Comparison of ENCODE assay signal across 23 mouse cellular contexts in the genomic region with DNA sequence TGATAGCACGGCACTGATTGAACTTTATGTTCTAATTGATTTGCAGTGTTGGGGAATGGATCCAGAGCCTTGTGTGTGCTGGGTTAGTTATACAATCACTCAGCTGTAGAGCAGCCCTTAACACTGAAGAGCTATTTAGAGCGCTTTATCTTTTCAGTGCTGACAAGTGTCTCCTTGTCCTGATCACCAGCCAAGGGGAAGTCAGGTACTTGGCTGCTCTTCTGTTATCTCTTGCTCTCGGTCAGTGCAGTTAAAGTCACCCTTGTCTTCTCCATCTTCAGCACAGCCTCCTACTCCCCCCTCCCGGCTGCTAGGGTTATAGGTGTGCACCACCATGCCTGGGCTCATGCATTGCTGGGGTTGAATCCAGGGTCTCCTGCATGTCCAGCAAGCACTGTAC. TPM values are rescaled to one million over a fixed set of nuclear protein-coding genes. Genes with fewer than 3 reads are reported as not detected.
DNase-seq lines count a peak whose midpoint lies in the region; ATAC-seq and TF ChIP-seq lines count a peak whose summit lies in the region.
"Had no signal": no experiment of that assay in that cellular context is flagged by ENCODE, and none has a peak within 500 bp of the region (broad histone marks: within the 10 kb centered on the region; RNA-seq: fewer than 3 reads in every experiment).

No protein-coding gene starts in this region.

- H3K4me3 ChIP-seq in heart, adult 2 months: no peak overlapping the region
- no peak overlapping the region for H3K4me3 ChIP-seq in heart, embryonic 16.5 days (ENCODE audit: low read length)
- H3K4me3 ChIP-seq: embryonic facial prominence, embryonic 13.5 days; forebrain, embryonic 12.5 days; gastrocnemius, adult 2 months; hindbrain, embryonic 10.5 days; intestine, embryonic 15.5 days had no signal

- TF ChIP-seq EP300 in heart, adult 2 months (IDR thresholded peaks at IDR 0.05; ENCODE audit: insufficient read depth, low read depth, low read length): 0 out of 2 replicates have a peak, but pooled peaks have one; percentile 44

- H3K9ac ChIP-seq in heart, adult 2 months (ENCODE audit: low read depth, low read length): no peak overlapping the region
- no peak overlapping the region for H3K9ac ChIP-seq in heart, embryonic 16.5 days (ENCODE audit: low read length)
- H3K9ac ChIP-seq: embryonic facial prominence, embryonic 13.5 days; forebrain, embryonic 12.5 days; hindbrain, embryonic 14.5 days; intestine, embryonic 15.5 days had no signal

- peaks cover 10% of the 10 kb centered on the region for H3K9me3 ChIP-seq in heart, embryonic 16.5 days (replicated peaks; ENCODE audit: control insufficient read depth, low read length)
- H3K9me3 ChIP-seq: embryonic facial prominence, embryonic 13.5 days; forebrain, embryonic 12.5 days; G1E; hindbrain, embryonic 10.5 days; intestine, embryonic 15.5 days had no signal

- H3K4me2 ChIP-seq in heart, embryonic 16.5 days (ENCODE audit: low read depth, low read length): no peak overlapping the region
- H3K4me2 ChIP-seq: embryonic facial prominence, embryonic 13.5 days; forebrain, embryonic 12.5 days; hindbrain, embryonic 14.5 days; intestine, embryonic 15.5 days had no signal

- WGBS in heart, adult 2 months: 52% methylated on average over 4 of the region's 4 CpGs
- WGBS in heart, embryonic 16.5 days: 26% methylated on average over 4 of the region's 4 CpGs

- H3K27me3 ChIP-seq in heart, adult 2 months (ENCODE audit: control insufficient read depth, insufficient read depth, low read length): no peaks in the 10 kb centered on the region
- H3K27me3 ChIP-seq in heart, embryonic 16.5 days (ENCODE audit: control insufficient read depth, insufficient read depth, low read length): peaks cover 60% of the 10 kb centered on the region
- H3K27me3 ChIP-seq: embryonic facial prominence, embryonic 13.5 days; forebrain, embryonic 12.5 days; intestine, embryonic 15.5 days had no signal

- H3K36me3 ChIP-seq in heart, adult 2 months (ENCODE audit: control insufficient read depth, insufficient read depth, low read length): no peaks in the 10 kb centered on the region
- H3K36me3 ChIP-seq in heart, embryonic 16.5 days (ENCODE audit: control insufficient read depth, insufficient read depth): no peaks in the 10 kb centered on the region
- H3K36me3 ChIP-seq: embryonic facial prominence, embryonic 13.5 days; forebrain, embryonic 12.5 days; G1E; hindbrain, embryonic 10.5 days; intestine, embryonic 15.5 days had no signal

- no peak overlapping the region for H3K27ac ChIP-seq in heart, adult 2 months
- H3K27ac ChIP-seq in heart, embryonic 16.5 days (ENCODE audit: low read length): no peak overlapping the region
- H3K27ac ChIP-seq: embryonic facial prominence, embryonic 13.5 days; forebrain, embryonic 12.5 days; gastrocnemius, adult 2 months; hindbrain, embryonic 10.5 days; hindbrain, embryonic 14.5 days; intestine, embryonic 15.5 days had no signal

- no peaks in the 10 kb centered on the region for H3K79me2 ChIP-seq in heart, adult 2 months (replicated peaks; ENCODE audit: control insufficient read depth, insufficient read depth, low read length)

- TF ChIP-seq POLR2A in heart, adult 2 months (IDR thresholded peaks at IDR 0.05; ENCODE audit: insufficient read depth, low read depth, low read length): no peak

- no peaks in the 10 kb centered on the region for H3K4me1 ChIP-seq in heart, adult 2 months (ENCODE audit: control insufficient read depth, insufficient read depth, low read length)
- peaks cover 4% of the 10 kb centered on the region for H3K4me1 ChIP-seq in heart, embryonic 16.5 days (ENCODE audit: control insufficient read depth, insufficient read depth, low read length)
- H3K4me1 ChIP-seq: embryonic facial prominence, embryonic 13.5 days; forebrain, embryonic 12.5 days; hindbrain, embryonic 10.5 days; intestine, embryonic 15.5 days had no signal

- TF ChIP-seq CTCF in heart, adult 2 months (IDR thresholded peaks at IDR 0.05): no peak

- peak in 1 of 2 experiments; percentile 51 for DNase-seq in heart, adult 2 months
- no peak for DNase-seq in heart, postnatal 25 days (ENCODE audit: low spot score)
- peak; percentile 44 for DNase-seq in brain, adult 2 months (ENCODE audit: low read depth, low spot score)
- DNase-seq in heart, adult 9 months (ENCODE audit: low spot score in 2 of 2): peak; percentile 41 to 44
- DNase-seq in cerebellum, postnatal 36 days: no peak
- DNase-seq in left cerebral cortex, postnatal 4 days: no peak
- no peak for DNase-seq in natural killer cell, adult 2 months (ENCODE audit: low spot score in 2 of 2)
- DNase-seq: adrenal gland, adult 8-10 months; adrenal gland, postnatal 36 days; cerebellum, adult 11-12 months; cerebellum, adult 9-10 months; cerebellum, postnatal 25 days; gastrocnemius, adult 2 months; gastrocnemius, postnatal 25 days; kidney, adult 18-20 months had no signal

- ATAC-seq in heart, embryonic 16.5 days (replicated peaks; ENCODE audit: extremely low read depth, insufficient read depth, low FRiP score): peak; percentile 78
- ATAC-seq: forebrain, embryonic 16.5 days; intestine, embryonic 15.5 days had no signal

- intact Hi-C loops in heart, adult 2 months (cut with DNase I): no loop called here
- intact Hi-C loops in heart, postnatal 25 days (cut with DNase I): no loop called here
- intact Hi-C loops in left cerebral cortex, postnatal 4 days (cut with DNase I): no loop called here

RNA-seq across cellular contexts. Expression of gene Gde1, which starts 28.8 kb away (rescaled TPM):
- 10 to 100 TPM; 30.2 to 34.5 TPM for total RNA-seq in heart, adult 2 months (2021)
- 54.9 and 62.8 TPM in 2 replicates for polyA plus RNA-seq in heart, adult 2 months (2012; rRNA removed)
- 10 to 100 TPM; 28.5 to 30.6 TPM for total RNA-seq in heart, postnatal 25 days (2021)
- polyA plus RNA-seq in heart, embryonic 16.5 days (2015; fragmentation: Nextera tagmentation; extraction: Ambion mirVana): 86.3 and 86.5 TPM in 2 replicates
- total RNA-seq in left cerebral cortex, postnatal 4 days (2021): 100 to 1,000 TPM; 154 to 159 TPM

RNA-seq across cellular contexts. Expression of gene Ccp110, which starts 35.5 kb away (rescaled TPM):
- 1 to 10 TPM; 1.5 to 1.6 TPM for total RNA-seq in heart, adult 2 months (2021)
- 1.4 and 2.0 TPM in 2 replicates for polyA plus RNA-seq in heart, adult 2 months (2012; rRNA removed)
- 1 to 10 TPM; 2.5 to 2.7 TPM for total RNA-seq in heart, postnatal 25 days (2021)
- polyA plus RNA-seq in heart, embryonic 16.5 days (2015; fragmentation: Nextera tagmentation; extraction: Ambion mirVana): 7.4 and 8.5 TPM in 2 replicates
- 10 to 100 TPM; 40.3 to 43.4 TPM for total RNA-seq in left cerebral cortex, postnatal 4 days (2021)

Comparison
In these comparisons a context has a peak if more than half of its experiments do, and no peak if none do; other contexts are left out.
1. DNase-seq: peak in brain, adult 2 months (single experiment) and heart, adult 9 months (2 of 2); none in heart, postnatal 25 days (single experiment), cerebellum, postnatal 36 days (0 of 2), left cerebral cortex, postnatal 4 days (single experiment) and natural killer cell, adult 2 months (0 of 2).
2. RNA of gene Gde1, which starts 28.8 kb away (total RNA-seq): 154 to 159 TPM in left cerebral cortex, postnatal 4 days; 30.2 to 34.5 TPM in heart, adult 2 months and 28.5 to 30.6 TPM in heart, postnatal 25 days; every median in the first group is over 4 times any median in the second.
3. RNA of gene Ccp110, which starts 35.5 kb away (total RNA-seq): 40.3 to 43.4 TPM in left cerebral cortex, postnatal 4 days; 2.5 to 2.7 TPM in heart, postnatal 25 days and 1.5 to 1.6 TPM in heart, adult 2 months; every median in the first group is over 10 times any median in the second.